Mouse (Mus musculus) heart, postnatal 14 days (tissue): Measurements from ENCODE around the gene Mei1. TPM values are rescaled to one million over a fixed set of nuclear protein-coding genes. Genes with fewer than 3 reads are reported as not detected.
A peak's percentile ranks its signal among the peaks of the same experiment; 100 is the strongest.
"Not testable (repeated sequence)": the region's sequence is repeated elsewhere in the genome, so short reads cannot be mapped to it uniquely, and the experiment has no call there.

Experiments used
- DNase-seq, 2 experiments: peaks; one replicate each; pipeline ENCODE4 v3.0.0; 2021 to 2022
- intact Hi-C: fragments of 180-260 bp; cut with DNase I; formaldehyde crosslinking; loops from one replicate; pipeline ENCODE4 v1.15.1; 2025
- total RNA-seq, 2 experiments: library from RNA; stranded (reverse); gene quantifications; 2 replicates each; pipeline ENCODE4 v1.2.3; 2021

The Mei1 gene
- total RNA-seq, 2 experiments from 2014 or later = not detected

DNA sequence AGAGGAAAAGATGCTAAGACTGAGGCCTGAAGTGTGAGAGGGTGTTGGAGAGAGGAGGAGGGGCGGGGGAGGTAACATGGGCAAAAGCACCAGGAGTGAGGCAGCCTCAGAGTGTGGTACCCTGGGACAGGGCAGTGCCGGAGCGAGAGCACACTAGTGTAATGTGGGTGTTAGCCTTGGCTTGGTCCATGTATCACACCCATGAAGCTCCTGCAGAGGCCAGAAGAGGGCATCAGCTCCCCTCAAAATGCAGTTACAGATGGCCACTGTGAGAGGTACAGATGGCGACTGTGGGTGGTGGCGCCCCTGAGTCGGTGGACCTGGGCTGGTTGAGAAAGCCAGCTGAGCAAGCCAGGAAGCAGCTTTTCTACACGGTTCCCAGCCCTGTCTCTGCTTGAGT, 11.4 kb downstream of the Mei1 start:
- intact Hi-C loops = loop anchor here (1.0 kb wide), 1 partner anchor 21 kb away; no protein-coding TSS in a partner anchor
- peak; percentile 8 to 10 for DNase-seq

DNA sequence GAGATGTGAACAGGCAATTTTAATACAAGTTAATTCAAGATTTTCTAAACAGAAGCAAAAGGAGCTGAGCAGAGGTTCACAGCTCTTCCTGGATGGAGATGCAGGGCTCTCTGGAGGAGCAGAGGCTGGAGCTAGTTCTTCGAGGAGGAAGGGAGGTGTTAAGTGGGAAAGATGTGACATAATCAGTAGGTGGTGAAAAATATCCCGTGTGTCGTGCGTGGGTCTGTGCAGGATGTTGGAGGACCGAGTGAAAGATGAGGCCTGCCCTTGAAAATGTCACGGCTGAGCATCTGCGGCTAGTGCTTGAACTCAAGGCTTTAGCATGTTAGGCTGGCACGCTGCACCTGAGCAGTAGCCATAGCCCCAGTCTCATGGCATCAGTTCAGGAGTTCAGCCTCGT, 15.8 kb downstream of the Mei1 start:
- no peak for DNase-seq
- intact Hi-C loops = no loop called here

DNA sequence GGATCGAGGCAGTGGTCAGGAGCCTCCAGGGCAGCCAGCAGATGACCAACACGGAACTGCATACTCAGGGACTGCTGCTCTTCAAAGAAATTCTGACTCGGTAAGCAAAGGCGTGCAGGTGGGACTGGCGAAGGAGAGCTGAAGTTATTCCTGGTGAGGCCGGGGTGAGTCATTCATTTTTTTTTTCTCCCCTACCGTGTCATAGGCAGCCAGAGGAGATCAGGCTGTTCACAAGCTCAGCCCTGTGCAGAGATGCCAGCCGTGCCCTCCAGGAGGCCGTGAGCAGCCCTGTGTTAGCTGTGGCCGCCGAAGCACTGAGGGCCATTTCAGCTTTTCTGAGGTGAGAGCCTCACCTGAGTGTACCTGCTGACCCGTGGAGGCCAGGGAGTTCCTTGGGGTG, 16.3 kb downstream of the Mei1 start:
- intact Hi-C loops = no loop called here
- no peak for DNase-seq

DNA sequence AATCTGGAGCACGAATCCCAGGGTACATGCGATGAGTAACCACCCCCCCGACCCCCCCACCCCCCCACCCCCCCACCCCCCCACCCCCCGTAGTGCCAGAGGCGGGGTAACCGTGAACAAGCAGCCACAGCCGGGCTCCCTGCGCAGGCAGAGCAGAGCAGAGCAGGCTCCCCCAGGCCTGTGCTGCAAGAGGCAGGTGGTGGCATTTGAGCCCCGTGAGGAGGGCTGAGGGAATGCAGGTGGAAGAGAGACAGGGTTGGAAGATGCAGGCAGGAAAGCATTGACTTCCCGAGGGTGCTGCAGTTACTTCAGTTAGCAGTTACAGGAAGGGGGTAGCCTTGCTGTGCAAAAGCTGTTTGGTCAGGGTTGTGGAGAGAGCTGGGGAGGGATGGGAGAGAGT, 17.5 kb downstream of the Mei1 start:
- DNase-seq = no peak
- intact Hi-C loops = no loop called here

DNA sequence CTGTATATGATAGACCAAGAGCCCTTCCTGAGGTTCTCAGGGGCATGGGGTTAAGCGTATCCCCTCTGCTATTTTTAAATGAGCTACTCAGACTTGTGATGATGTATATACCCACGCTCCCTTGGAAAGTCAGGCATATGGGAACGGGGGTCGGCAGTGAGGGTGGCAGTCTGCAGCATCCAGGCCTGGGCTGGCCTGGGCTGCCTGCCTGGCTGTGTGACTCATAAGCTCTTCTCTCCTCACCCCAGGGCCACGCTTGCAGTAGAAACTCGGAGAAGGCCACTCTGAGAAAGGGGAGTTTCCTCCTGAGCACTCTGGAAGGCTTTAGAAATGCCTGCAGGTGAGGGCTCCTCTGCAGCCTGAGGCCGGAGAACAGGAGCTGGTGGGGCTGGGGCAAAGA, 21.3 kb downstream of the Mei1 start:
- intact Hi-C loops = no loop called here
- DNase-seq = no peak

DNA sequence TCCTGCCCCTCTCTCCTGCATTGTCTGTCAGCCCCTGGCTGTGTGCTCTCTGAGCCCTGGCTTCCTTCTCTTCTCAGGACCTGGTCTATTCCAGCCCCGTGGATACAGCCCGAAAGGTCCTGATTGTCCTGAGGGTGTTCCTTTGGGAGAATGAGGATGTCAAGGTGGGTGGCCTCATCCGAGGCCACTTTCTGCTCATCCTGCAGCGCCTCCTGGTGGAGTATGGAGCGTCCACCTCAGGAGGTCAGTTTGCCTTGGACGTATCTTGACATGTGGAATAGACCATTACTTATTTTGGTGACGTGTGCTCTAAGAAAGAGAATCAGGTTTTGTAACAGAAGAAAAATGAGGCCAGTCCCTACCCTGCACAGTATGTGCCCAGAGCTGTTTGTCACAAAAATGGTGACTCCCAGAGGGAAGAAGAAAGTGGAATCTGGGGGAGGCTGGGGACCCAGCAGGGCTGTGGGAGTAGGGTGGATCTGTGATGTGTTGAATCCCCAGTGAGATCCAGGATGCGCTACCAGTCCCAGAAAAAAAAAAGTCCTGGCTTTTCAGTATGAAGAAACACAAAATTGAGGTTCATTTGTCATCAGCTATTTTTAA, 37.3 kb downstream of the Mei1 start:
- intact Hi-C loops = loop anchor here (1.0 kb wide), 1 partner anchor 42 kb away; no protein-coding TSS in a partner anchor
- peak; percentile 38 to 67 for DNase-seq

DNA sequence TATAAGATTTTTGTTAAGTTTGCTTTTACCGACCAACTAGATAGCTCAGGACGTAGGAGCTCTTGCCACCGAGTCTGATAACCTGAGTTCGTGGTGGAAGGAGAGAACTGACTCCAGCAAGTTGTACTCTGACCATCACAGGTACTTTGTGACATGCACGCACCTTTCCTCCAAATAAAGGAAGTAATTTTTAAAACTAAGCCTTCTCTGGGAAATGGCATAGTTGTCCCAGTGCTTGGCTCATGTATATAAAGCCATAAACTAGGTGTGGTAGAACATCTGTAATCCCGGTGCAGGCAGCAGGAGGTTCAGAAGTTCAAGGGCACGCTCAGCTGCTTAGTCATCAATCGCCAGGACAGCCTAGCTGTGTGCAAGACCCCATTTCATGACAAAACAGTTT, 50.7 kb downstream of the Mei1 start:
- intact Hi-C loops = no loop called here

DNA sequence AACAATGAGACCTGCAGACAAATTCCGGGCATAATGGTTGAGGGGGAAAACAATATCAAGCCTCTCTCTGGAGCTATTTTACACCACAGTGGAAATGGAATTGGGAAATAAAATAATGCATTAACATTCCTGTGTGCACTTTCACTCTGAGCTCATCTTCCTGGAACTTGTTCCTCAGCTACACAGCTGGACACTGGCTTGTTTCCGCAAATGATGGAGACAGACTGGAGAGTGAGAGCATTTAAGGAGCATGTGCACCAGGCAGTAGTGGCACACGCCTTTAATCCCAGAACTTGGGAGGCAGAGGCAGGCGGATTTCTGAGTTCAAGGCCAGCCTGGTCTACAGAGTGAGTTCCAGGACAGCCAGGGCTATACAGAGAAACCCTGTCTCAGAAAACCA, 56.9 kb downstream of the Mei1 start:
- DNase-seq, intact Hi-C loops: not testable (repeated sequence)

More for the DNA sequence above, 50.7 kb downstream of the Mei1 start:
- no peak for DNase-seq

DNA sequence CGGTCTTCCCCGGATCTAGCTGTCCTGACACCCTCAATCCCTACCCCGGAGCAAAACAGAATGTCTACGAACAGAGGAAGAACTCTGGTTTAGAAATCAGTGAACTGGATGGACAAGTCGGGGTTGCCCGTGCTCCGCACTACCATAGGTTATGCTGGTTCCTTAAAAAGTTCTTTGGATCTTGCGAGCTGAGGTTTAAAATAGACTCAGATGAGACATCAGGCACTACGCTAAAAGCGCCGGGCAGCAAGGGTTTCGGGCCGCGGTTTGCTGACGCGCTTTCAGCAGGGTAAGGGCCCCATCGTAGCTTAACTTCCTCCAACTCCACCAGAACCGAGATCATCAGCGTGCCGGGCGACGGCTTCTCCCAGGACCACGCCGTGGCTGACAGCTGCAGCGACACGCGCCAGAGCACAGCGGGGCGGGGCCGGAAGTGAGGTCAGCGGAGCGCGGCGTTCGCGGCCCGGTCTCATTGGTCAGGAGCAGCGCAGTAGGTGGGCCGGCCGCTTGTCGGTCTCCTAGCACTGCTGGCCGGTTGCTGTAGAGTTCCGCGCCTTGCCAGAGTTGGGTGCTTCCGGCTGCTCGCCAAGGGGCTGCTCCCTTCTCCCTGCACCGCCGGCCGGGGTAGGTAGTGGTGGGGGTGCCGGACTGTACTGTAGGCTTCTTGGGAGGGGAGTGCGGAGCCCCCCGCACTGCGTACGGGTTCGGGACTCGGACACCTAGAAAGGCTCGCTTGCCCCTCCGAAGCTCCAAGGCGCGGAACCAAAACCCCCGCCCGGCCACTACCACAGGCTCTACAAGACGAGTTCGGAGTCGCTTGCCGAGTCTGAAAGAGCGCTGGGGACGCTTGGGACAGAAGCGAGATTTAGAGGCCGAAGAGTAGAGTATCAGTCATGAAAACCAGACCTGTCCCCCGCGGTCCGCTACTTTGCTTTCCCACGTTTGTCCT, 57.9 kb downstream of the Mei1 start, which contains the start of gene Ccdc134:
TSS of gene Ccdc134 (plus strand) at position 497 of the 949 bp plus-strand sequence.
- intact Hi-C loops = no loop called here
- peak; percentile 97 to 99 for DNase-seq

DNA sequence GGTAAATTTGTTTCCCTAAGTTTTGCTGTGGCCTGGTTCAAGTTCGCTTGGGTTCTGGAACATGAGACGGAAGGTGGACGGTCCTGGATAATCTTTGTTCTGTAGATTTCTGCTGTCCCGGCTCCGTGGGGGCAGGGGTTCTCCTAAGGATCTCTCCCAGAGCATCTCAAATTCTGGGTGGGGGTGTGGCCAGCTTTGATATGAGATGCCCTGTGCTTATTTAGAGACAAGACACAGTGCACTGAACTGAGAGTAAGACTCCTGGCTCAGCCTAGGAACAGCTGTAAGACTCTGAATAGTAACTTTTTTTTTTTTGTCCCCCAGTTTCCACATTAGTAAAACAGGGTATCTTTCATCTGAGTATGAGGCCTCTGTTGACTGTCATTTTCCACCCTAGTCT, 58.6 kb downstream of the Mei1 start:
- no peak for DNase-seq
- intact Hi-C loops = no loop called here

DNA sequence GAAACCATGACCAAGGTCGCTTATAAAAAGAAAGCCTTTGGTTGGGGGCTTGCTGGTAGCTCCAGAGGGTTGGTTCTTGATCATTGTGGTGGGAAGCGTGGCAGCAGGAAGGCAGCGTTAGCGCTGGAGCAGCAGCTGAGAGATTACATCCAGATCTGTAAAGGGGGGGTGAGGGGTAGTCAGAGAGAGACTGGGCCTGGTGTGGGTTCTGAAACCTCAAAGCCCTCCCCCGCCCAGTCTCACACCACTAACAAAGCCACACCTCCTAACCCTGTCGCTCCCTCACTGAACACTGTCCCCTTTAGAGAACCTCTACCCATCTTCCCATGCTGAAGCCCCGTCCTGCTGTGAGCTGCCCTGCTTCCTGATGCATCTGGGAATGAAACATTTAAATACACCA, 60.8 kb downstream of the Mei1 start:
- intact Hi-C loops = no loop called here
- DNase-seq = no peak

DNA sequence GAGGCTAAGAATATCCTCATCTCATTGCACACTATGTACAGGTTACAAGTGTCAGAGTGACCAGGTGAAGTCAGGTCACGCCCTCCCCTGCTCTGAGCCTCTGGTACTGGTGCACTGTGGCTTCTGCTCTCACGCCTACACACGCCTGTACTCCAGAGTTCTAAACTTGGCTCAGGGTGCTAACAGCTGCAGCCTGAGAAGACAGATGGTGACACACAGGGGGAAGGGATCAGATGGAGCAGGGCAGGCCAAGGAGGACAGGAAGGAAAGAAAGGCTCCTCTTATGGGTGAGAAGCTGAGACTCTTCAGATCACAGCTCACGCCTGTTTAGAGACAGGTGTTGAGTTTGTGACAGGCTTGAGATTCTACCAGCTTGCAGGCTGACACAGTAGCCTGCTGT, 65.6 kb downstream of the Mei1 start:
- intact Hi-C loops = no loop called here
- DNase-seq = no peak

DNA sequence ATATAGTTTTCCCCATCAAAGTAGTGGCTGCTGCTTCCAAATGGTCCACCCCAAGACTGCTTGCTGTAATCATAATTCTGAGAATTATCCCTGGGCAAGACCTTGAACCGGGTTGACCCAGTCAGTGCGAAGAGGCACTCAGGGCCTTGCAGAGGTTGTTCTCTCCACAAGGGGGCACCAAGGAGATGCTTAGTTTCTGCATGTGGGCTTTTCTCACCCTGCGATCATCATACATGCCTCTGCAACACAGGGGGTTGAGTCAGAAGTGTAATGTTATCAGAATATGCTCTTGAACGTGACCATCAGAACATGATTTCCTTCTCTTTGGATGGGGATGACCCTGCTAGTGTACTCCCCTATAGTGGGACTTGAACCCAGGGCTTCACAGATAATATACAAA, 68.8 kb downstream of the Mei1 start:
- peak; percentile 53 to 80 for DNase-seq
- intact Hi-C loops = loop anchor here (1.0 to 2.0 kb wide), 2 partner anchors 26 to 98 kb away; no protein-coding TSS in a partner anchor

DNA sequence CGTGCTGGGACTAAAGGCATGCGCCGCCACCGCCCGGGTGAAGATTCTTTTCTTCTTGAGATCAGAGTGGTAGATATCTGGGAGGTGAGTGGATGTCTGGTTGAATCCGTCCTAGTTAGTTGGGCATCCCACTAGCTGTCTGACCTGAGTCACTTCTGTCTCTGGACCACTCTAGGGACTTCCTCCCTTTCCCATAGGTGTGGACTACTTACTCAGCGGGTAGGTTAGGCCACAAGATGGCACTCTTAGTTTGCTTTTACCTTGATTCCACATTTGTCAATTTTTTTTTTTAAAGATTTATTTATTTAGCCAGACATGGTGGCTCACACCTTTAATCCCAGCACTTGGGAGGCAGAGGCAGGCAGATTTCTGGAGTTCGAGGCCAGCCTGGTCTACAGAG, 69.4 kb downstream of the Mei1 start:
- intact Hi-C loops = loop anchor here (2.0 kb wide), 1 partner anchor 26 kb away; no protein-coding TSS in a partner anchor
- DNase-seq = no peak

DNA sequence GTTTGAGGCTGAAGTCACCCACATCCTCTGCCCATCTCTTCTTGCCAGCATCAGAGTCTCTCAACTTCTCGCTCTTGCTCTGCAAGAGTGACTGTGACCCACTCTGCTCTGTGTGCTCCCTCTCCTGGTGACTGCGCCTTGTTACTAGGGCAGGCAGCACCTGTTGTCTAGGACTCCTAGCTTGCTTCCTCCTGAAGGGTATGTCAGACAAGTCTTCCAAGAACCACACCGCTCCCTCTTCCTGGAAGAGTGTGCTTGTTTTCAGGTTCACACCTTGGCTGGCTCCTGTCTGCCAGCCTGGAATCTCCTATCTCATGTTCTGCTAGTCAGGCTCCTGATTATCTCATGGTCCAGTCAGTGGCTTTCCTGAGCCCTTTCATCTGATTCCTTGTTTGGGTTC, 70.6 kb downstream of the Mei1 start:
- no peak for DNase-seq
- intact Hi-C loops = loop anchor here (2.0 kb wide), 1 partner anchor 76 kb away; no protein-coding TSS in a partner anchor

DNA sequence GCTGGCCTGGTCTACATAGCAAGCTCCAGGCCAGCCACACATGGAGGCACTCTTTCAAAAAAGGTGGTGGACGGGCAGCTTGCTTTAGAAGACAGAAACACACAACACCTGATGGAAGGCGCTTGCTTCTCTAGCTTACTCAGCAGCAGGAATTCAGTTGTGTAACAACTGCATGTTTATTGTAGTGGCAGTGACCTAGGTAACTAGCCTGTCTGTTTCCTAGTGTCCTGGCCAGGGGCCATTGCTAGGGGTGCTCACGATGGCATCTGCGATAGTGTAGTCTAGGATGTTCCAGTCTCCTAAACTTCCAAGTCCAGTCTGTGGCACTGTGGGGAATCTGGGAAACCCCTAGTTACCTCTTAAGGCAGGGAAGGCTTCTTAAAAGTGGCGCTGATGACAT, 74.4 kb downstream of the Mei1 start:
- intact Hi-C loops = no loop called here
- no peak for DNase-seq

DNA sequence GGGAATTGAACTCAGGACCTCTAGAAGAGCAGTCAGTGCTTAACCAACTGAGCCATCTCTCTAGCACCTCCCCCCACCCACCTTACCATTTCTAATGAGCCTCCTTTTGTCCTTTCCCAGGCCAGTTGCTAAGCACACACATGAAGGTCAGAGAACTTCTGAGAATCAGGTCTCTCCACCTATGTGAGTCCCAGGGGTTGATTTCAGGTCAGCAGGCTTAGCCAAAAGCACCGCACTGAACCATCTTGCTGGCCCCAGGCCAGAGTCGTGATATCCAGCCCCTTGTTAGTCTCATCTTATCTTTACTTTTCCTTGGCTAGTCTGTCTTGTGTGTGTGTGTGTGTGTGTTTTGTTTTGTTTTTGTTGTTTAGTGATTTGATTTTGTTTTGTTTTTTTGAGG, 75.6 kb downstream of the Mei1 start:
- no peak for DNase-seq
- intact Hi-C loops = no loop called here

DNA sequence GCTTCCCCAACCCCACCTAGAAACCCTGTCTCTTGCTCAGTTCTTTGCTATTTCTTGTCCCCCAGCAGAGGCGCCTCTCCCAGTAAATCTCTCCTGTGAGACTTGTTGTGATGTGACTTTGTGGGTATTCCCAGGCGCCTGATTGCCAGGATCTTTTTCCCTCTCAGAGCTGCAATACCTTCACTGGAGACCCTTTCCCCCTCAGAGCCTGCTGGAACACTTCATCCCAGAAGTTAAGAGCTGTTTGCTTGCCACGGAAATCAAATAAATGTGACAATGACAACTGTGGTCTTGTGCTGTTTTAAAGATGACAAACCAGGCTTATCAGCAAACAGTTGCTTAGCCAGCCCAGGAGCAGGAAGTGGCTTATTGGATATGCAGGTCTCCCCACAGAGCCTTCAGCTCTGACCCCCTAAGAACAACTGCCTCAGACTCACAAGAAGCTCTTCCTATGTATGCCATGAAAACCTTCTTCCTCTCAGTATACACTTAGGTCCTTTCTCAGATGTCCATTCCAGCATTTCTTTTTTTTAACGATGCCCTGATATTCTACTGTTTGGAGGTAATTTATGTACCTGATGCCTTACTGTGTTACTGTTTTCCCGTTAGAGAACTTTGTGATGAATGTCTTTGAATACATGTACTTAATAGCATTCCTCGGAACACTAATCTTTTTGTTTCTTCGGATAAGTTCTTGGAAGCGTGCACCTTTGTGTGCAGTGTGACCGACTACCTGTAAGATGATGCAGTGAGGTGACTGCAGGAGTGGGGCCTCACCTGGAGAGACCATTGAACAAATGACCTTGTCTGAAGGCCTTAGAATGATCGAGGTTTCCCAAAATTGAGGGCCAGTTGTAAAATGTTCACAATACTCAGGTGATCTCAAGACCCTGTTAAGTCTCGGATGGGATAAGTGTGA, 76.3 kb downstream of the Mei1 start:
- no peak for DNase-seq
- intact Hi-C loops = no loop called here

DNA sequence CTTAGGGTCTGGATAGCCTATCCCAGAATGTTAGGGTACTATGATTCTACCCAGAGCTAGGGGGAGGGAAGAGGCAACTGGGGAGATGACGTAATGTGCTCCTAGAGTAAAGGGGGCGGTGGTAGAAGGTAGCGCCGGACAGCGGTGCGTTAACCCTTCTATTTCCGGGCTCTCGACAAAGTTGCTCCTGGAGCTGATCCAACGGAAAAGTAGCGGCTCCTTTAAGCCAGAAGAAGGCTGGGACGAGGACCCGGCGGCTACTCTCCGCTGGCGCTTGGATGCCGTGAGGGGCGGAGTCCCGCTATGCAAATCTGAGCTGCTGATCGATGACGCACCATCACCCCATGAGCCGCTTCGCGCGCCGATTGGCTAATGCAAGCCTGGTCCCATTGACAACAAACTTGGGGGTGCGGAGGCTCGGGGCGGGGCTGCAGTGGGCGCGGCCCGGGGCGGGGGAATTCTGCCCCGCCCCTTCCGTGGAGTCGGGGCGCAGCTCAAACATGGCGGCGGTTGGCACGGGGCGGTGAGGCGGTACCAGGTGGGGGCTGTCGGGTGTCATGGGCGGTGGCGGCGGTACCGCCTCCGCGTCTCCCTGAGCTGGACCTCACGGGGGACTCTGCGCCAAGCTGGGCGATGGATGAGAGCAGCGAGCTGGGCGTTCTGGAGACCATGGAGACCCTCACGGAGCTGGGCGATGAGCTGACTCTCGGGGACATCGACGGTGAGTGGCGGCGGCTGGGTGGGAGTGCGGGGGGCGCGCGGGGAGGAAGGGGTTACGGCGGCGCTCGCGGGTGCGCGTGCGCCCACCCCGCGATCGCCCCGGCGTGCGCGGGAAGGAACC, 77.2 kb downstream of the Mei1 start, which contains the start of gene Srebf2:
TSS of gene Srebf2 (plus strand) at position 412 of the 841 bp plus-strand sequence.
- intact Hi-C loops = no loop called here

More for the DNA sequence above, 77.2 kb downstream of the Mei1 start, which contains the start of gene Srebf2:
- DNase-seq = peak; percentile 96
